Mouse (Mus musculus) adrenal gland (tissue): ENCODE data around the gene Cyb5r3.
"Not testable (repeated sequence)": the region's sequence is repeated elsewhere in the genome, so short reads cannot be mapped to it uniquely, and the experiment has no call there.

Source experiments
- intact Hi-C: fragments of 180-260 bp; cut with DNase I; formaldehyde crosslinking; loops from one replicate; pipeline ENCODE4 v1.15.1; 2025

The Cyb5r3 gene

DNA sequence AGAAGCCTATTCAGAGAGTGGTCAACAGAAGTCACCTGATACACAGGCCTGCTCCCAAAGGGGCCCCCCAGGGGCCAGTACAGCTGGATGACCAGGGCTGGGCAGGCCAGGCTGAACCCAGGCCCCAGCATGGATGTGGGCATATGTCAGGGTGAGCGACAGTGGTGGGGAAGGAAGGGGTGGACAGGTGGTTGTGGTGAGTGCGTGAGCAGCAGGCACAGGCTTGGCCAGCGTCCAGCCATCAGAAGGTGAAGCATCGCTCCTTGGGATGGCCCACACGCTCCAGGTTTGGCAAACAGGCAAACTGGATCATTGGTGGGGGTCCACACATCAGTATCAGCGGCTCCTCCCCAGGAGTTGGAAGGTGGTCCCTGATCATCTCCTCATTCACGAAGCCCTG lies 18.1 kb downstream of the Cyb5r3 start:
- intact Hi-C loops, result no loop called here

GRCm38 (mm10) chr15:83150694-83151093 lies 21.7 kb downstream of the Cyb5r3 start:
- intact Hi-C loops, result no loop called here

DNA sequence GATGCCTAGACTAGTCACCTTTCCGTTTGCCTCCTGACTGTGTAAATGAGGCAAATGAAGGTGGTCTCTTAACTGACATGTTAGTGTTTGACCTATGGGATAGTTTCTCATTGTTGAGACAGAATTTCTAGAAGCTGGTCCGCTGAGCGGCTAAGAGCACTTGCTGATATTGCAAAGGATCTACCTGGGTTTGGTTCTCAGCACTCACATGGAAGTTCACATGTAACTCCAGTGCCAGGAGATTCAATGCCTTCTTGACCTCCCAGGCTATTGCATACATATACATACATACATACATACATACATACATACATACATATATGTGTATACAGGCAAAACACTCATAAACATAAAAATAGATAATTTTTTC lies 22.3 kb downstream of the Cyb5r3 start:
- intact Hi-C loops, result no loop called here

DNA sequence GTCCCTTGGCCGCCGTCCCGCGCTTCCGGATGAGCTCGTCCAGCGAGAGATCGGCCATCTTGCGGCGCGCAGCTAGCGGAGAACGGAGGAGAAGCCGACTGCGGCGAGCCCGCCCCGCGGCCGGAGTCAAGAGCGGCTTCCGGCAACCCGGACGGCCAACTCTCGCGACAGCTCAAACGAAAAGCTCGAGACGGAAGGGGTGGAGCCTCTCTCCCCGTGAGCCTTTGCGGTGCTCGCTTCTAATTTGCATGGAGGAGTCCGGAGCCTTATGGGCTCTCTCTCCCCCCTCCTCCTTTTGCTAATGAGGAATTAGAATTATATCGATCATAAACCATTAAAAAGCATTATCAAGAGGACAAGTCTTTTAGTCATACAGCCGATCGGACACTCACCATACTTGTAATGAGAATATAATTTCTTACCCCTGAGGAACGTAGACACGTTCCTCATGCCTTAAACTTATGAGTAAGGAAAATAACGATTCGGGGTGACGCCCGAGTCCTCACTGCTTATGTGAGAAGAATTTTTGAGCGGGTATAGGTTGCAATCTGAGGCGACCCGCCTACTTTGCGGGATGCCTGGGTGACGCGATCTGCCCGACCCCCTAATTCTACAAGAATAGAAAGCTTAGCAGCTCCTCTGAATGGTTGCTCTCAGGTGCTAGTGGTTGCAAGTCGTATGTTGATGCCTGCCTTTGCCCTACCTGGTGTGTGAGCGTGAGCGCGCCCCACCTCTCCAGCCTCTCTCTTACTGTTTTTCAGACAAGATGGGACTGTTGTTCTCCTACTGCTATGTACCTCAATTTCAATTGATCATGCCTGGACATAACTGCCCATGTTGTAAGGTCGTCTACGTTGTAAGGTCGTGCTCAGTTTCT lies 23.0 kb downstream of the Cyb5r3 start, which contains the start of gene Poldip3:
Gene Poldip3 (minus strand): TSS at position 189 of the 877 bp plus-strand sequence.
- intact Hi-C loops, result no loop called here

- intact Hi-C loops, result no loop called here
Observed at GRCm38 (mm10) chr15:83148801-83149195, 23.6 kb downstream of the Cyb5r3 start.

DNA sequence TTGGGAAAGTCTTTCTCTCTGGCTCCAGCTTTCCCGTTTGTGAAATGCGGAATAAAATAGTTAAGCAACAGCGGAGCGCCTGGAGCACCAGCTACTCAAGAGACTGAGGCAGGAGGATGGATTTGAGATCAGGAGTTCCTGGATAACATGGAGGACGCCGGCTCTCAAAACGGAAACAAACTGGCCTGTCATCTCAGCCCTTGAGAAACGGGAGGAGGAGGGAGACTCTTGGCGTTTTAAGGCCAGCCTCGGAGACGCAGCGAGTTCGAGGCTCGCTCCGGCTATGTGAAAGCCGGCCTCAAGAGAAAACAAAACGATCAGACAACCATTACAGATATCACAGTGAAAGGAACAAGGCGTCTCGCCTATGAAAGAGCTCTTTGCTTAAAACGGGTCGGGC lies 24.0 kb downstream of the Cyb5r3 start:
- intact Hi-C loops, result no loop called here

DNA sequence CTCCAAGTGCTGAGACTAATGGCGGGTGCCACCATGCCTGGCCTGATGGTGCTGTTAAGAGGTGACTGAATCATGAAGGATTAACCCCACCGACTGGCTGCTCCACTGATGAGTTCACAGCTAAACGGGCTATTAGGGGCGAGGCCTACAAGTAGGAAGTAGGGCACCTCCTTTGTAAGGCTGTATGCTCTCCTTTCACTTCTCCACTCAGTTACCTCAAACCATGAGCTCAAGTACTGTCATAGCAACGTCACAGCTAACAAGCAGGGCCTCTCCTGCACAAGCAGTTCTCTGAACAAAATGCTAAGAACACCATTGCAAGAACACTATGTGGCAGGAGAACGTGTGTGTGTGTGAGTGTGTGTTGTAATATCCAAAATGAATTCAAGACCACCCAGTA lies 26.9 kb downstream of the Cyb5r3 start:
- intact Hi-C loops, result no loop called here

GRCm38 (mm10) chr15:83142861-83143260 lies 29.5 kb downstream of the Cyb5r3 start:
- intact Hi-C loops, result no loop called here

- intact Hi-C loops, result no loop called here
Observed at GRCm38 (mm10) chr15:83135654-83136053, 36.7 kb downstream of the Cyb5r3 start.

- intact Hi-C loops, result no loop called here
Observed at GRCm38 (mm10) chr15:83134671-83135070, 37.7 kb downstream of the Cyb5r3 start.

DNA sequence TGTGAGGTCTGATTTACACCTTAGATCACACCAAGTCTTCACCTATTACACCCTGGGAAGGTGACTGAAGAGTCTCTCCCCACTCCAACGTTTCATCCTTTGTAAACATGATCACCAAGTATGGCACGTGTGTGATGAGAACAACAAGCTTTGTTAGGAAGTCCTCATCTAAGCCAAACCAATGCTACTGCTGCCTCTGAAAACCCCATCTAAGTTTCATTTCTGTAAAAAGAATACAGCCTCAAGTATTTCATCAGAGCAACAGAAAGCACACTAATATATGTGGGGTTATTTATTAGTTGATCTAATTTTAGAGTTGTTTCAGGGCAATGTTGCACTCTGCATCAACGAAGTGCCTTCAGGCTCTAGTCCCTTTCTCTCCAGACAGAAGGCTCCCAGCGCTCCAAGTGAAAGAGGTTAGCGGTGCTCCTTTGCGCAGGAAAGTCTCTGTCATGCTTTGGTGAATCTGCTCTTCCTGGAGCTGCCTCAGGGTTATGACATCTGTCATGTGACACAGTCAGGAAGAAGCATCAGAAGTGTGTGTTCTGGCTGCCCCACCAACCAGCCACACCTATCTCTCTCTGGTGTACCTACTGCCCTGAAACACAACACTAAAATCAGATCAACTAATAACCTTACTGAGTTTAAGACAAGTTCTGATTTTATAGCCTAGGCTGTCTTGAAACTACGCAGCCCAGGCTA lies 42.7 kb downstream of the Cyb5r3 start:
- intact Hi-C loops, result no loop called here

- intact Hi-C loops, result not testable (repeated sequence)
Observed at GRCm38 (mm10) chr15:83127037-83127436, 45.4 kb downstream of the Cyb5r3 start.

DNA sequence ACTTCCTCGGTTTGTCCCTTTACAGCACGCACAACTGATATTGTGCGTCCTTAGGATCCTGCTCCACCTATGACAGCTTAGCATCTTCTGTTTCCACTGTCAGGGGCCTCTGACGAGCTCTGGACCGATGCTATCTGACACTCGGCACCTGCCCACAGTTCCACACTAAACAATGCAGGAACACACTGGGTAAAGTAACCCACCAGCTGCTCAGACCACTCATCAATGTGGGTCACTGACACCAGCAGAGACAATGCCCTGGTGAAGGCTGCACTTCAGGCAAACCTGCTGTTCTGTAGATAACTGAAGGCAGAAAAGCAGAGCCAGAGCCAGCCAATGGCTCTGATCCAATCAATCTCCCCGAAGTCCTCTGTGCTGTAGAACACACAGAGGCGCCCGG lies 45.8 kb downstream of the Cyb5r3 start:
- intact Hi-C loops, result no loop called here

DNA sequence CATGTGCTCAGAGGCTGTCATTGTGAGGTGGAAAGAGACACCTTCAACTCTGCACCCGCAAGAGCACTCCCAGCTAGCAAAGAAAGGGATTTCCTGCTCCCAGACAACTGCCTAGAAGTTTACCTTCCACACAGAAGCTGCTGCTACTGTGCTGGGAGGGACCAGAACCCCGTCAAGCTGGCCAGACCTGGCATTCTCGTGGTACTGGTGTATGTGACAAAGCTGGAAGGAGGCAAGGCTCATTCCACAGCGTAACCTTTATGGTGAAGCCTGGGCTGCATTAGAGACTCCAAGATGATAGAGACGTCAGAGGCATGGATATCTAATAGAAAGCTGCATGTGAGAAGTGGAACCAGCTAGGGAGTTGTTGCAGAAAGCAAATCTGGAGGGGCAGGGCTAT lies 47.8 kb downstream of the Cyb5r3 start:
- intact Hi-C loops, result no loop called here

DNA sequence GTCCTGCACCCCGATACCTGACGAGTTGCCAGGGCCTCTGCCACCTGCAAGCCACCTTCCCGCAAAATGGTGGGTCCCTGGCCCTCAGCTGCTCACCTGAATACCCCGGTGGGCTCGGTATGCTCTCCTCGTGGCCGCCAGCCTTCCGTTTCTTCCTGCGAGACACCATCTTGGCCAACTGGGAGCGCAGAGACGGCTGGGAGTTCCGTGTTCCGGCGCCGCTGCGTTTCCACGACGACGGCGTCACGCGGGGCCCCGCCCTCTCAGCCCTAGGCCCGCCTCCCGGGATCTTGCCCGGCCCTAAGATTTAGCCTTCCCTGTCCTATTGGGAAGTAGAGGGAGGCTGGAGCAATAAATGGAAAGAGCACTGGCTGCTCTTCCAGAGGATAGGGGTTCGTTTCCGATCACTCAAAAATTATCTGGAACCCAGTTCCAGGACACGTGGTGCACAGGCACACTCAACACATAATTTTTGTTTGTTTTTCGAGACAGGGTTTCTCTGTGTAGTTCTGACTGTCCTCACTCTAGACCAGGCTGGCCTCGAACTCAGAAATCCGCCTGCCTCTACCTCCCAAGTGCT lies 49.7 kb downstream of the Cyb5r3 start, which contains the start of gene Rrp7a:
Gene Rrp7a (minus strand): TSS at position 236 of the 580 bp plus-strand sequence.
- intact Hi-C loops, result no loop called here

GRCm38 (mm10) chr15:83121709-83122565 lies 50.5 kb downstream of the Cyb5r3 start:
- intact Hi-C loops, result no loop called here

- intact Hi-C loops, result loop anchor here (5.0 to 10.0 kb wide), 2 partner anchors 89 to 314 kb away; no protein-coding TSS in a partner anchor
Observed at GRCm38 (mm10) chr15:83118360-83118759, 54.0 kb downstream of the Cyb5r3 start.

- intact Hi-C loops, result loop anchor here (5.0 to 10.0 kb wide), 2 partner anchors 92 to 310 kb away; no protein-coding TSS in a partner anchor
Observed at GRCm38 (mm10) chr15:83115071-83115470, 57.3 kb downstream of the Cyb5r3 start.

GRCm38 (mm10) chr15:83114106-83114505 lies 58.3 kb downstream of the Cyb5r3 start:
- intact Hi-C loops, result loop anchor here (10.0 kb wide), 1 partner anchor 309 kb away; no protein-coding TSS in a partner anchor

GRCm38 (mm10) chr15:83112898-83113297 lies 59.5 kb downstream of the Cyb5r3 start:
- intact Hi-C loops, result loop anchor here (10.0 kb wide), 1 partner anchor 308 kb away; no protein-coding TSS in a partner anchor

- intact Hi-C loops, result loop anchor here (10.0 kb wide), 1 partner anchor 307 kb away; no protein-coding TSS in a partner anchor
Observed at GRCm38 (mm10) chr15:83111874-83112273, 60.5 kb downstream of the Cyb5r3 start.
